Mouse (Mus musculus) cerebellum, postnatal 10 days (tissue): ENCODE measurements at regions not wholly inside any gene's neighbourhood (a gene's known extent, or its start where the extent isn't known, plus 50 kb on each side); places are given as distances from the start of the nearest gene placed in this dataset.

Experiments
- DNase-seq, 2 experiments: peaks; one replicate each; pipeline ENCODE4 v3.0.0; 2021; ENCODE audit warnings: mixed read lengths in 2 of 2

GRCm38 (mm10) chr8:116837991-116838390 is 83.3 kb downstream of the Cmc2 start:
- DNase-seq: peak; percentile 42 to 51

GRCm38 (mm10) chr8:116832181-116832580 is 89.1 kb downstream of the Cmc2 start:
- peak; percentile 40 to 49 for DNase-seq

GRCm38 (mm10) chr8:116829631-116830030 is 91.6 kb downstream of the Cmc2 start:
- DNase-seq: peak; percentile 52 to 73

- DNase-seq: no peak
Measured at GRCm38 (mm10) chr8:116828220-116828619, 93.0 kb downstream of the Cmc2 start.

- no peak for DNase-seq
Measured at GRCm38 (mm10) chr8:116827141-116827540, 94.1 kb downstream of the Cmc2 start.

GRCm38 (mm10) chr8:116814118-116814851 is 81.5 kb upstream of the Cdyl2 start:
- DNase-seq: peak; percentile 67 to 78

GRCm38 (mm10) chr8:116801313-116801712 is 68.5 kb upstream of the Cdyl2 start:
- peak; percentile 14 to 24 for DNase-seq

GRCm38 (mm10) chr8:116800636-116801035 is 67.8 kb upstream of the Cdyl2 start:
- no peak for DNase-seq

GRCm38 (mm10) chr8:116798981-116799380 is 66.2 kb upstream of the Cdyl2 start:
- DNase-seq: no peak

GRCm38 (mm10) chr8:116795713-116796112 is 62.9 kb upstream of the Cdyl2 start:
- no peak for DNase-seq

GRCm38 (mm10) chr8:116793107-116793506 is 60.3 kb upstream of the Cdyl2 start:
- peak in 1 of 2 experiments; percentile 12 for DNase-seq

GRCm38 (mm10) chr8:116790294-116790693 is 57.5 kb upstream of the Cdyl2 start:
- no peak for DNase-seq
